Mouse (Mus musculus): ENCODE data around the gene Tnxb. TPM values are rescaled to one million over a fixed set of nuclear protein-coding genes. Genes with fewer than 3 reads are reported as not detected.

Tnxb gene
- total and polyA plus RNA-seq, 3 experiments, result 27.3 to 28.8 (median 28.5) TPM

- Histone ChIP-seq H3K9ac (ENCODE audit: low read depth, low read length) (no peak overlapping the region), H3K79me2 (replicated peaks; ENCODE audit: control insufficient read depth, insufficient read depth, low read length) (no peaks in the 10 kb centered on the region), H3K27ac (peak overlapping the region; percentile 70), H3K4me1 (ENCODE audit: control insufficient read depth, insufficient read depth, low read length) (peaks cover 29% of the 10 kb centered on the region), H3K27me3 (ENCODE audit: control insufficient read depth, insufficient read depth, low read length) (no peaks in the 10 kb centered on the region), H3K4me3 (peak overlapping the region; percentile 20; the same call in 1 of the 2 replicates), H3K36me3 (ENCODE audit: control insufficient read depth, insufficient read depth, low read length) (no peaks in the 10 kb centered on the region)
- whole genome bisulfite sequencing, result 78% methylated on average over 4 of the region's 4 CpGs
- TF ChIP-seq CTCF (IDR thresholded peaks at IDR 0.05) (no peak), POLR2A (IDR thresholded peaks at IDR 0.05; ENCODE audit: insufficient read depth, low read depth, low read length) (no peak), EP300 (IDR thresholded peaks at IDR 0.05; ENCODE audit: insufficient read depth, low read depth, low read length) (no peak)
- DNase-seq, result no peak
- intact Hi-C loops (cut with DNase I), result loop anchor here (1.0 to 2.0 kb wide), 2 partner anchors 19 to 26 kb away; no protein-coding TSS in a partner anchor
Measured at GRCm38 (mm10) chr17:34680621-34681020, 10.3 kb downstream of the Tnxb start.

- H3K4me1 ChIP-seq (ENCODE audit: control insufficient read depth, insufficient read depth, low read length), result peaks cover 31% of the 10 kb centered on the region
- WGBS, result 32% methylated on average over 17 of the region's 17 CpGs
Measured at GRCm38 (mm10) chr17:34681132-34681571, 10.8 kb downstream of the Tnxb start.

GRCm38 (mm10) chr17:34681881-34682536, 11.7 kb downstream of the Tnxb start:
- 71% methylated on average over 11 of the region's 11 CpGs for WGBS
- intact Hi-C loops (cut with DNase I), result loop anchor here (1.0 to 2.0 kb wide), 2 partner anchors 21 to 27 kb away; no protein-coding TSS in a partner anchor
- Histone ChIP-seq H3K27me3 (ENCODE audit: control insufficient read depth, insufficient read depth, low read length) (no peaks in the 10 kb centered on the region), H3K36me3 (ENCODE audit: control insufficient read depth, insufficient read depth, low read length) (no peaks in the 10 kb centered on the region), H3K9ac (ENCODE audit: low read depth, low read length) (no peak overlapping the region), H3K27ac (peak overlapping the region; percentile 70), H3K4me1 (ENCODE audit: control insufficient read depth, insufficient read depth, low read length) (peaks cover 31% of the 10 kb centered on the region), H3K79me2 (replicated peaks; ENCODE audit: control insufficient read depth, insufficient read depth, low read length) (no peaks in the 10 kb centered on the region), H3K4me3 (no peak overlapping the region)
- no peak for TF ChIP-seq POLR2A (IDR thresholded peaks at IDR 0.05; ENCODE audit: insufficient read depth, low read depth, low read length)
- no peak for TF ChIP-seq EP300 (IDR thresholded peaks at IDR 0.05; ENCODE audit: insufficient read depth, low read depth, low read length)
- peak; percentile 60 for TF ChIP-seq CTCF (IDR thresholded peaks at IDR 0.05)
- DNase-seq, result peak in 1 of 2 experiments; percentile 56

More at GRCm38 (mm10) chr17:34681132-34681571, 10.8 kb downstream of the Tnxb start:
- Histone ChIP-seq H3K27me3 (ENCODE audit: control insufficient read depth, insufficient read depth, low read length) (no peaks in the 10 kb centered on the region), H3K36me3 (ENCODE audit: control insufficient read depth, insufficient read depth, low read length) (no peaks in the 10 kb centered on the region), H3K27ac (peak overlapping the region; percentile 70), H3K4me3 (peak overlapping the region; percentile 20; the same call in 1 of the 2 replicates), H3K79me2 (replicated peaks; ENCODE audit: control insufficient read depth, insufficient read depth, low read length) (no peaks in the 10 kb centered on the region), H3K9ac (ENCODE audit: low read depth, low read length) (peak overlapping the region; percentile 45)
- intact Hi-C loops (cut with DNase I), result loop anchor here (1.0 to 2.0 kb wide), 2 partner anchors 20 to 26 kb away; no protein-coding TSS in a partner anchor
- no peak for TF ChIP-seq POLR2A (IDR thresholded peaks at IDR 0.05; ENCODE audit: insufficient read depth, low read depth, low read length)
- TF ChIP-seq CTCF (IDR thresholded peaks at IDR 0.05), result 0 out of 2 replicates have a peak, but pooled peaks have one; percentile 12
- TF ChIP-seq EP300 (IDR thresholded peaks at IDR 0.05; ENCODE audit: insufficient read depth, low read depth, low read length), result no peak; the same call in 1 of the 2 replicates
- peak; percentile 70 to 71 for DNase-seq

- no peak for DNase-seq
- no peaks in the 10 kb centered on the region for H3K27me3 ChIP-seq (ENCODE audit: control insufficient read depth, insufficient read depth, low read length)
- H3K79me2 ChIP-seq (replicated peaks; ENCODE audit: control insufficient read depth, insufficient read depth, low read length), result no peaks in the 10 kb centered on the region
- WGBS, result 79% methylated on average over 8 of the region's 8 CpGs
- no peak overlapping the region for H3K4me3 ChIP-seq
- intact Hi-C loops (cut with DNase I), result no loop called here
- TF ChIP-seq POLR2A (IDR thresholded peaks at IDR 0.05; ENCODE audit: insufficient read depth, low read depth, low read length) (no peak), EP300 (IDR thresholded peaks at IDR 0.05; ENCODE audit: insufficient read depth, low read depth, low read length) (no peak), CTCF (IDR thresholded peaks at IDR 0.05) (no peak)
- no peaks in the 10 kb centered on the region for H3K36me3 ChIP-seq (ENCODE audit: control insufficient read depth, insufficient read depth, low read length)
- H3K27ac ChIP-seq, result peak overlapping the region; percentile 59
- peaks cover 31% of the 10 kb centered on the region for H3K4me1 ChIP-seq (ENCODE audit: control insufficient read depth, insufficient read depth, low read length)
- H3K9ac ChIP-seq (ENCODE audit: low read depth, low read length), result no peak overlapping the region
Measured at GRCm38 (mm10) chr17:34683179-34683578, 12.8 kb downstream of the Tnxb start.

- Histone ChIP-seq H3K9ac (ENCODE audit: low read depth, low read length) (peak overlapping the region; percentile 21; the same call in 1 of the 2 replicates), H3K4me3 (no peak overlapping the region), H3K27me3 (ENCODE audit: control insufficient read depth, insufficient read depth, low read length) (no peaks in the 10 kb centered on the region), H3K4me1 (ENCODE audit: control insufficient read depth, insufficient read depth, low read length) (peaks cover 31% of the 10 kb centered on the region), H3K27ac (peak overlapping the region; percentile 59), H3K79me2 (replicated peaks; ENCODE audit: control insufficient read depth, insufficient read depth, low read length) (no peaks in the 10 kb centered on the region), H3K36me3 (ENCODE audit: control insufficient read depth, insufficient read depth, low read length) (no peaks in the 10 kb centered on the region)
- DNase-seq, result no peak
- intact Hi-C loops (cut with DNase I), result no loop called here
- no peak for TF ChIP-seq CTCF (IDR thresholded peaks at IDR 0.05)
- TF ChIP-seq EP300 (IDR thresholded peaks at IDR 0.05; ENCODE audit: insufficient read depth, low read depth, low read length), result no peak
- no peak for TF ChIP-seq POLR2A (IDR thresholded peaks at IDR 0.05; ENCODE audit: insufficient read depth, low read depth, low read length)
- WGBS, result 55% methylated on average over 10 of the region's 10 CpGs
Measured at GRCm38 (mm10) chr17:34683686-34684220, 13.4 kb downstream of the Tnxb start.

Measured in heart, adult 2 months (tissue).